Mouse (Mus musculus): ENCODE results near the gene Gm8871. TPM values are rescaled to one million over a fixed set of nuclear protein-coding genes. Genes with fewer than 3 reads are reported as not detected.
"Not testable (repeated sequence)": the region's sequence is repeated elsewhere in the genome, so short reads cannot be mapped to it uniquely, and the experiment has no call there.

The Gm8871 gene
- not detected for total RNA-seq (2021)

DNA sequence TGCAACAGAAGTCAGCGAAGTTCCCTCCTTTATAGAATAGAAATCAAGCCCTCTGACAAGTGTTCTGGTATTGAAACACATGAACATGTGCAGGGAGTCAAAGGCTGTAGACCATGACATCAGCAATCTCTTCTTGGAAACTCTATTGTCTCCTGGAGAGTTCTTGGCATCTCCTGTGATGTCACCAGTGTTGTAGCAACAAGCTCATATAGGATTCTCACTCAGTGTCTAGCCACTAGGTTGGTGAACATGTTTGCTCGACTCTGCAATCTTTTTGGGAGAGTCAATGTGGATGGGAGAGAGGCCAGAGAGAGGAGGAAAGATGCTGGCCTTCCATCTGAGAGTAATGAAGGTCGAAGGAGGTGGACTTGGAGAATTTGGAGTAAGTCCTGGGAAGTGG lies at the start of gene Gm8871, which contains the start of gene Gm8857:
TSS of gene Gm8871 (plus strand) at position 301 of the 400 bp plus-strand sequence.
TSS of gene Gm8857 (plus strand) at position 303 of the 400 bp plus-strand sequence.
- DNase-seq (ENCODE audit: low spot score); intact Hi-C loops (cut with DNase I): not testable (repeated sequence)

DNA sequence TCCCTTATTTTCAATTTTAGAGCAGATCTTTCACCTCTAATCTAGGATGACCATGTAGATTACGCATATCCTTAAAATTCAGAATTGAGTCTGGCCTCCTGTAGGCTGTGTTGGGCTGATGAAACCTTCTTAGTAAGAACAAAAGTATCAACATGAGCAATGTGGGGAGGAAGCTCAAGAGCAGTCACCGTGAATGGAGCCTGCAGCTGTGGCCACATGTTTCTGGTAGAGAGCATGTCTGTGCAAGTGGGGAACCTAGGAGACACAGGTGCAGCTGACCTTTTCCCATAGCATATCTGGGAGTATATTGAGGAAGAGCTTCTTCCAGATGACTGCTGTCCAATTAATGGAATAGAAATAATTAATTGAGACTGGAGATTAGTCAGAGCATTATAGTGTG lies 5.9 kb downstream of the Gm8871 start:
- DNase-seq (ENCODE audit: low spot score); intact Hi-C loops (cut with DNase I): not testable (repeated sequence)

DNA sequence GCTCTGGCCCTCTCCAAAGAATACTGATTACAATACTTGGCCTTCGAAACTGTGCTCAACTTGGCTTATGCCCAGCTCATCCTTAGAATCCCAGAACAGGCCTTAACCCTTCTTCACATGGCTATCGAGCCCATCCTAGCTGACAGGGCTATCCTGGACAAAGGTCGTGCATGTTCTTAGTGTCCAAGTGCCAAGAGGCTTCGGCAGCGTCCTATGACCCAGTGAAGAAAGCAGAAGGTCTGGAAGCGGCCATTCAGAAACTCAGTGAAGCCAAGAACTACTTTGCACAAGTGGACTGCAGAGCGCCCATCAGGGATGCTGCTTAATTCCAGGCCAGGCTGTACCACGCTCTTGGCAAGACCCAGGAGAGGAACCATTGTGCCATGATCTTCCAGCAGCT lies 10.5 kb downstream of the Gm8871 start:
- DNase-seq (ENCODE audit: low spot score); intact Hi-C loops (cut with DNase I): not testable (repeated sequence)

Other genes starting within 250 kb of the Gm8871 start
- gene Gm8857, start within 50 bp of the Gm8871 start, total RNA-seq (2021): not detected
- not detected for gene Gm8879, start 179.8 kb downstream of the Gm8871 start, total RNA-seq (2021)
- gene Gm5861, start 235.3 kb downstream of the Gm8871 start, total RNA-seq (2021): not detected

All from heart, postnatal 25 days (tissue).